Mouse (Mus musculus) right cerebral cortex, postnatal 10 days (tissue): Measurements from ENCODE around the gene Ttc1.

Experiments
- DNase-seq, 2 experiments: peaks; one replicate each; pipeline ENCODE4 v3.0.0; 2021; ENCODE audit warnings: low spot score in 2 of 2

The Ttc1 gene

DNA sequence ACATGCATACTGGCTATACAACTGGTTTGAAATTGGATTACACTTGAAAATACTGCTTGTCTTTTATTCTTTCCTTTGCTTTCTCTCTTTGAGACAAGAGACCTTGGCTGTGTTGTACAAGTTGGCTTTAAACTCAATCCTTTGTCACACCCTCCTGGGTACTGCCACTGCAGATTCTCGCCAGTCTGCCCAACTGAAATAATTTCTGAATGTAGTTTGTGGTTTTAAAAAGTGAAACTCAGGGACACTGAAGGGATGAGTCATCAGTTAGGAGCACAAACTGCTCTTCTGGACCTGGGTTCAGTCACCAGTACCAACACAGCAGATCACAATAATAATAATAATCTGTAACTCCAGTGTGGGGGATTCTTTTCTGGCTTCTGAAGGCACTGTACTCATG, 44.3 kb downstream of the Ttc1 start:
- no peak for DNase-seq

- peak in 1 of 2 experiments; percentile 15 for DNase-seq
These were observed 47.5 kb downstream of the Ttc1 start for GRCm38 (mm10) chr11:43700291-43700690.

- no peak for DNase-seq
These were observed 49.2 kb downstream of the Ttc1 start for GRCm38 (mm10) chr11:43698621-43699020.

GRCm38 (mm10) chr11:43696623-43697022, 51.2 kb downstream of the Ttc1 start:
- no peak for DNase-seq

DNA sequence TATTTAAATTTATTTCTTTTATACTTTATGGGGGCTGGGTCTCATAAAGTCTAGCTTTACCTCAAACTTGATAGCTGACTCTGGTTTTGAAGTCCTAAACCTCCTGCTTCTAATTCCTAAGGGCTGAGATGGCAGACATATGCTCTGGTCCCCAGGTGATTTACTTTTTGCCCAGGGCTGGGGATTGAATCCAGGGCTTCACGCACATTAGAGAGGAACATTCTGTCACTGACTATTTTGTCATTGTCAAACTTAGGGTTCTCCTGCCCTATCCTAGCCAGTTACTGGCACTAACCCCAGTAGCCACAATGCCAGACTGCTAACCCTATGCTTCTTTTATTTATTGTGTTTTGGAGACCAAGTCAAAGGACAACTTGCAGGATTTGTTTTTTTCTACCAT, 59.0 kb downstream of the Ttc1 start:
- DNase-seq = no peak

DNA sequence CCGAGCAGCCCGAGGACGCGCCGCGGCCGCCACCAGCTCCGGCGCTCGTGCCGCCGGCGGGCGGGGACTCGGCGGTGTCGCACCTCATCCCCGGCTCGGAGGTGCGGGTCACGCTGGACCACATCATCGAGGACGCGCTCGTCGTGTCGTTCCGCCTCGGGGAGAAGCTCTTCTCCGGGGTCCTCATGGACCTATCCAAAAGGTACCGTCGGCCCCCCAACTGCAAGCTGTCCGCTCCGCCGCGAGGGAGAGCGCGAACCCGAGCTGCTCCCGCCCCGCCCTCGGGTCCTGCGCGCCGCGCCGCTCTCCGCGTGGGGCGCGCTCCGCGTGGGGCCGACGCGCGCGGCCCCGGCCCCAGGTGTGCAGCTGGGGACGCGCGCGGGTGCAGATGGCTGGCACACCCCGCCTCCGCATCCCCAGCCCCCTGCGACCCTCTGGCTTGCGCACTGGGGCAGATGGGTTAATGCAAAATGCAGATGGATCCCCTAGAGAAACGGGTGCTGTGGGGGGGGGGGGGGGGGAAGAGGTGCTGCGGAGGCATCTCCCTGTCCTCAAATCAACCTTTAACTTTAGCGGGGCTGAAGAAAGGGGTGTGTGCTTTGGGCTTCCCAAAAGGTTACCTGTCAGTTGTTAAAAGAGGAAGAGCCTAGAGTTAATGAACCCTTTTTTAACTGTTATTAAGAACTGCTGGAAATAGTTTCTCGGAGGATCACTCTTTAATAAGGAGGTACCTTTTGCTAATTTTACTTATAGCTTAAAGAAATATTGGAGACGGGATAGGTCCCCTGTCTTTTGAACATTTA, 65.2 kb downstream of the Ttc1 start:
- peak; percentile 67 to 70 for DNase-seq

- DNase-seq = peak; percentile 99 to 100
These were observed 66.1 kb downstream of the Ttc1 start, which contains the start of gene Pwwp2a for GRCm38 (mm10) chr11:43681472-43682414. Gene Pwwp2a (plus strand): TSS chr11:43681998.
